ENCODE assay signal across 11 mouse cellular contexts in genomic region chr6:142752331-142753246, GRCm38 (mm10). TPM values are rescaled to one million over a fixed set of nuclear protein-coding genes. Genes with fewer than 3 reads are reported as not detected.
A peak's percentile ranks its signal among the peaks of the same experiment; 100 is the strongest.
DNase-seq lines count a peak whose midpoint lies in the region; ATAC-seq and TF ChIP-seq lines count a peak whose summit lies in the region.
"Had no signal": no experiment of that assay in that cellular context is flagged by ENCODE, and none has a peak within 500 bp of the region (broad histone marks: within the 10 kb centered on the region; RNA-seq: fewer than 3 reads in every experiment).

No protein-coding gene starts in this region.

- no peaks in the 10 kb centered on the region for H3K9me3 ChIP-seq in ES-E14 (ENCODE audit: control insufficient read depth, insufficient read depth, low read depth, low read length)
- H3K9me3 ChIP-seq in hindbrain, postnatal 0 days (ENCODE audit: low read length): no peaks in the 10 kb centered on the region
- H3K9me3 ChIP-seq: hindbrain, embryonic 15.5 days had no signal

- peak overlapping the region; percentile 96 for H3K27ac ChIP-seq in ES-E14 (ENCODE audit: insufficient read depth, low read depth, low read length, poor library complexity, severe bottlenecking)
- H3K27ac ChIP-seq in liver, adult 2 months (replicated peaks; ENCODE audit: insufficient read depth, low read depth, low read length): peak overlapping the region; percentile 72
- no peak overlapping the region for H3K27ac ChIP-seq in hindbrain, postnatal 0 days
- H3K27ac ChIP-seq: embryonic facial prominence, embryonic 13.5 days; hindbrain, embryonic 15.5 days had no signal

- H3K4me1 ChIP-seq in ES-E14 (ENCODE audit: control insufficient read depth in 2 of 2, insufficient read depth in 2 of 2, low read length in 2 of 2, poor library complexity in 1 of 2): peaks cover 12 to 19% of the 10 kb centered on the region in 2 experiments
- H3K4me1 ChIP-seq in liver, adult 2 months (ENCODE audit: control insufficient read depth, insufficient read depth, low read length): peaks cover 12% of the 10 kb centered on the region; the same call in 1 of the 2 replicates
- no peaks in the 10 kb centered on the region for H3K4me1 ChIP-seq in hindbrain, postnatal 0 days (ENCODE audit: insufficient read depth, low read length)

- WGBS in liver, adult 2 months: 26% methylated on average over 14 of the region's 14 CpGs
- WGBS in hindbrain, postnatal 0 days: 39% methylated on average over 14 of the region's 14 CpGs

- TF ChIP-seq CTCF in liver, adult 2 months (IDR thresholded peaks at IDR 0.05; ENCODE audit: low read depth, low read length): no peak
- no peak for TF ChIP-seq CTCF in hindbrain, postnatal 0 days (IDR thresholded peaks at IDR 0.05; ENCODE audit: low read depth)

- H3K9ac ChIP-seq in ES-E14 (ENCODE audit: insufficient read depth, low read depth, low read length, poor library complexity, severe bottlenecking): peak overlapping the region; percentile 69
- H3K9ac ChIP-seq in liver, adult 2 months (ENCODE audit: low read depth, low read length): peak overlapping the region; percentile 17; the same call in 1 of the 2 replicates
- H3K9ac ChIP-seq in hindbrain, postnatal 0 days (replicated peaks; ENCODE audit: low read length): no peak overlapping the region
- H3K9ac ChIP-seq: embryonic facial prominence, embryonic 13.5 days; hindbrain, embryonic 15.5 days had no signal

- H3K79me2 ChIP-seq in liver, adult 2 months (ENCODE audit: control insufficient read depth, insufficient read depth, low read length): peaks cover 7% of the 10 kb centered on the region; the same call in 1 of the 2 replicates

- no peaks in the 10 kb centered on the region for H3K27me3 ChIP-seq in liver, adult 2 months (ENCODE audit: control insufficient read depth, insufficient read depth, low read length)
- no peaks in the 10 kb centered on the region for H3K27me3 ChIP-seq in hindbrain, postnatal 0 days (ENCODE audit: insufficient read depth, low read length)

- H3K4me3 ChIP-seq in ES-E14 (ENCODE audit: insufficient read depth in 1 of 2, low read depth in 1 of 2, low read length in 2 of 2, poor library complexity in 1 of 2, severe bottlenecking in 1 of 2): peak overlapping the region; percentile 1 to 53; a peak in 2 of 4 replicates
- H3K4me3 ChIP-seq in liver, adult 2 months (ENCODE audit: insufficient read depth, low read depth, low read length): peak overlapping the region; percentile 4; the same call in 1 of the 2 replicates
- H3K4me3 ChIP-seq in hindbrain, postnatal 0 days (ENCODE audit: low read length): no peak overlapping the region
- H3K4me3 ChIP-seq: embryonic facial prominence, embryonic 13.5 days; hindbrain, embryonic 15.5 days had no signal

- H3K36me3 ChIP-seq in ES-E14 (ENCODE audit: control insufficient read depth, insufficient read depth, low read length, poor library complexity, severe bottlenecking): no peaks in the 10 kb centered on the region
- no peaks in the 10 kb centered on the region for H3K36me3 ChIP-seq in liver, adult 2 months (ENCODE audit: control insufficient read depth, insufficient read depth, low read length)
- no peaks in the 10 kb centered on the region for H3K36me3 ChIP-seq in hindbrain, postnatal 0 days (ENCODE audit: insufficient read depth, low read length)
- H3K36me3 ChIP-seq: embryonic facial prominence, embryonic 13.5 days; hindbrain, embryonic 15.5 days had no signal

- ATAC-seq in hindbrain, postnatal 0 days: no peak
- ATAC-seq: midbrain, embryonic 16.5 days had no signal

- no peak overlapping the region for H3K4me2 ChIP-seq in hindbrain, postnatal 0 days (ENCODE audit: low read depth, low read length)
- H3K4me2 ChIP-seq: embryonic facial prominence, embryonic 13.5 days had no signal

- peak; percentile 64 for DNase-seq in CD4-positive, CD25-positive, alpha-beta regulatory T cell, adult 2 months (ENCODE audit: low read depth, low spot score)
- no peak for DNase-seq in ES-E14 (ENCODE audit: low read depth, low spot score)
- peak; percentile 91 for DNase-seq in liver, adult 2 months (ENCODE audit: extremely low read depth, low read depth, low spot score)
- DNase-seq in natural killer cell, adult 2 months (ENCODE audit: low spot score in 2 of 2): peak; percentile 63 to 74
- DNase-seq in cerebellum, postnatal 36 days: no peak
- no peak for DNase-seq in hindbrain, postnatal 0 days (ENCODE audit: low spot score)
- no peak for DNase-seq in gastrocnemius, postnatal 4 days (ENCODE audit: low spot score in 2 of 2)

- TF ChIP-seq POLR2A in liver, adult 2 months (IDR thresholded peaks at IDR 0.05; ENCODE audit: extremely low read depth, insufficient read depth, low read length): no peak

- in situ Hi-C loops in ES-E14 (cut with MboI; ENCODE audit: low sequenced_read_pairs in 2 of 2, unreplicated experiment in 2 of 2): no loop called here

TF ChIP-seq in ES-E14, 5 proteins besides CTCF, POLR2A, EP300 and RAD21:
- TF ChIP-seq HCFC1 (IDR thresholded peaks at IDR 0.05; ENCODE audit: borderline replicate concordance, insufficient read depth, low read length) (no peak), CHD2 (IDR thresholded peaks at IDR 0.05; ENCODE audit: low read depth, low read length) (no peak), ZC3H11A (IDR thresholded peaks at IDR 0.05; ENCODE audit: borderline replicate concordance, low read depth, low read length) (no peak), ZNF384 (IDR thresholded peaks at IDR 0.05; ENCODE audit: low read depth, low read length) (no peak), MAFK (IDR thresholded peaks at IDR 0.05; ENCODE audit: insufficient read depth, low read depth, low read length) (no peak)

RNA-seq across cellular contexts. Expression of gene Cmas, which starts 3.9 kb away (rescaled TPM):
- 50.3 and 61.0 TPM in 2 replicates for total RNA-seq in ES-E14 (2012; rRNA removed)
- 36.8 and 40.1 TPM in 2 replicates for total RNA-seq in liver, adult 2 months (2014; rRNA removed)
- 14.1 and 17.7 TPM in 2 replicates for polyA plus RNA-seq in liver, adult 2 months (2012; rRNA removed)
- total RNA-seq in hindbrain, postnatal 0 days (2014; rRNA removed): 59.1 and 70.7 TPM in 2 replicates
- polyA plus RNA-seq in hindbrain, postnatal 0 days (2015; fragmentation: Nextera tagmentation; extraction: Ambion mirVana): 168 and 171 TPM in 2 replicates
- 10 to 100 TPM; 40.8 to 42.0 TPM for total RNA-seq in gastrocnemius, postnatal 4 days (2021)

RNA-seq across cellular contexts. Expression of gene Abcc9, which starts 50.5 kb away (rescaled TPM):
- total RNA-seq in ES-E14 (2012; rRNA removed): 0.05 and 0.13 TPM in 2 replicates
- 12.3 and 17.3 TPM in 2 replicates for total RNA-seq in liver, adult 2 months (2014; rRNA removed)
- polyA plus RNA-seq in liver, adult 2 months (2012; rRNA removed): 2.3 and 3.3 TPM in 2 replicates
- 8.9 and 10.4 TPM in 2 replicates for total RNA-seq in hindbrain, postnatal 0 days (2014; rRNA removed)
- polyA plus RNA-seq in hindbrain, postnatal 0 days (2015; fragmentation: Nextera tagmentation; extraction: Ambion mirVana): 2.0 and 2.1 TPM in 2 replicates
- 100 to 1,000 TPM; 114 to 117 TPM for total RNA-seq in gastrocnemius, postnatal 4 days (2021)

RNA-seq across cellular contexts. Expression of gene Sult6b2, which starts 51.7 kb away (rescaled TPM):
- 0.16 and 0.31 TPM in 2 replicates for total RNA-seq in ES-E14 (2012; rRNA removed)
- total RNA-seq in liver, adult 2 months (2014; rRNA removed): not detected in 2 replicates
- polyA plus RNA-seq in liver, adult 2 months (2012; rRNA removed): not detected in 2 replicates
- total RNA-seq in hindbrain, postnatal 0 days (2014; rRNA removed): not detected in 2 replicates
- 0.28 and 0.30 TPM in 2 replicates for polyA plus RNA-seq in hindbrain, postnatal 0 days (2015; fragmentation: Nextera tagmentation; extraction: Ambion mirVana)
- not detected for total RNA-seq in gastrocnemius, postnatal 4 days (2021)
- total RNA-seq: gastrocnemius, adult 18-20 months had no signal
- polyA plus RNA-seq: embryonic facial prominence, embryonic 13.5 days; hindbrain, embryonic 15.5 days had no signal

Comparison
In these comparisons a context has a peak if more than half of its experiments do, and no peak if none do; other contexts are left out.
1. DNase-seq: peak in CD4-positive, CD25-positive, alpha-beta regulatory T cell, adult 2 months (single experiment), liver, adult 2 months (single experiment) and natural killer cell, adult 2 months (2 of 2); none in ES-E14 (single experiment), cerebellum, postnatal 36 days (0 of 2), hindbrain, postnatal 0 days (single experiment) and gastrocnemius, postnatal 4 days (0 of 2).